21 mouse cellular contexts compared by ENCODE assay signal in the genomic region with DNA sequence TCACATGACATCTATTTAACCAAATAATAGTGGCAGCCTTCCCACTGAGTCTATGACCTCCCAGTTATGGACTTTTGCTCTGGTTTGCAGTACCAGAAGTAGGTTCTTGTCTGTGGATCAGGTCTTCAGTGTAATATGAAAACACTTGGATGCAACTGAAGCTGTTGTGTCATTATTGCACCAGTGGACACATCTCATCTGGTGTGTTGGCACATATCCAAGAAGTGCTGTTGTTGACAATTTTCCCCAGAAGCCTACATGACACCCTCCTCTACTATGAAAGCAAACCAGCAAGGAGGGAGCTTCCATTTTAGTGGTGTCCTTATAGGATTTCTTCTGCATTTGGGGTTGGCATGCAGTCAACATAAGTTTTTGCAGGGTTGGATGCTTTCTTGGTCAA.
DNase-seq lines count a peak whose midpoint lies in the region; ATAC-seq and TF ChIP-seq lines count a peak whose summit lies in the region.
"Had no signal": no experiment of that assay in that cellular context is flagged by ENCODE, and none has a peak within 500 bp of the region (broad histone marks: within the 10 kb centered on the region; RNA-seq: fewer than 3 reads in every experiment).

No protein-coding gene starts in this region.

- H3K27me3 ChIP-seq in heart, adult 2 months (ENCODE audit: control insufficient read depth, insufficient read depth, low read length): no peaks in the 10 kb centered on the region
- no peaks in the 10 kb centered on the region for H3K27me3 ChIP-seq in lung, embryonic 16.5 days (ENCODE audit: control insufficient read depth, insufficient read depth, low read depth, low read length)
- H3K27me3 ChIP-seq: hindbrain, embryonic 15.5 days; intestine, embryonic 15.5 days; stomach, embryonic 15.5 days had no signal

- peak; percentile 92 for ATAC-seq in lung, embryonic 16.5 days (ENCODE audit: low read depth)
- ATAC-seq: forebrain, embryonic 16.5 days; intestine, embryonic 15.5 days had no signal

- no peak overlapping the region for H3K9ac ChIP-seq in heart, adult 2 months (ENCODE audit: low read depth, low read length)
- no peak overlapping the region for H3K9ac ChIP-seq in lung, embryonic 16.5 days (ENCODE audit: low read length)
- H3K9ac ChIP-seq: hindbrain, embryonic 15.5 days; intestine, embryonic 15.5 days; stomach, embryonic 15.5 days had no signal

- no peak for TF ChIP-seq CTCF in heart, adult 2 months (IDR thresholded peaks at IDR 0.05)

- no peaks in the 10 kb centered on the region for H3K36me3 ChIP-seq in heart, adult 2 months (ENCODE audit: control insufficient read depth, insufficient read depth, low read length)
- no peaks in the 10 kb centered on the region for H3K36me3 ChIP-seq in lung, embryonic 16.5 days (ENCODE audit: control insufficient read depth, insufficient read depth, low read length)
- H3K36me3 ChIP-seq: hindbrain, embryonic 15.5 days; intestine, embryonic 15.5 days; stomach, embryonic 15.5 days had no signal

- no peak overlapping the region for H3K27ac ChIP-seq in heart, adult 2 months
- no peak overlapping the region for H3K27ac ChIP-seq in lung, embryonic 16.5 days (ENCODE audit: low read length)
- H3K27ac ChIP-seq: hindbrain, embryonic 15.5 days; intestine, embryonic 15.5 days; left cerebral cortex, adult 2 months; stomach, embryonic 15.5 days had no signal

- TF ChIP-seq POLR2A in heart, adult 2 months (IDR thresholded peaks at IDR 0.05; ENCODE audit: insufficient read depth, low read depth, low read length): no peak

- intact Hi-C loops in heart, adult 2 months (cut with DNase I): no loop called here
- intact Hi-C loops in heart, postnatal 25 days (cut with DNase I): no loop called here

- H3K79me2 ChIP-seq in heart, adult 2 months (replicated peaks; ENCODE audit: control insufficient read depth, insufficient read depth, low read length): no peaks in the 10 kb centered on the region

- H3K4me3 ChIP-seq in heart, adult 2 months: no peak overlapping the region
- H3K4me3 ChIP-seq in lung, embryonic 16.5 days (ENCODE audit: low read length): no peak overlapping the region
- H3K4me3 ChIP-seq: hindbrain, embryonic 15.5 days; intestine, embryonic 15.5 days; left cerebral cortex, adult 2 months; stomach, embryonic 15.5 days had no signal

- H3K4me1 ChIP-seq in heart, adult 2 months (ENCODE audit: control insufficient read depth, insufficient read depth, low read length): no peaks in the 10 kb centered on the region
- H3K4me1 ChIP-seq in lung, embryonic 16.5 days (replicated peaks; ENCODE audit: control insufficient read depth, insufficient read depth, low read length): no peaks in the 10 kb centered on the region
- H3K4me1 ChIP-seq: hindbrain, embryonic 15.5 days; intestine, embryonic 15.5 days; stomach, embryonic 15.5 days had no signal

- TF ChIP-seq EP300 in heart, adult 2 months (IDR thresholded peaks at IDR 0.05; ENCODE audit: insufficient read depth, low read depth, low read length): no peak

- H3K4me2 ChIP-seq in lung, embryonic 16.5 days (ENCODE audit: low read depth, low read length): no peak overlapping the region
- H3K4me2 ChIP-seq: hindbrain, embryonic 15.5 days; intestine, embryonic 15.5 days; liver, embryonic 11.5 days; stomach, embryonic 15.5 days had no signal

- peak; percentile 7 to 19 for DNase-seq in heart, adult 2 months
- DNase-seq in heart, postnatal 25 days (ENCODE audit: low spot score): no peak
- peak; percentile 6 for DNase-seq in ovary, postnatal 14 days (ENCODE audit: low spot score)
- DNase-seq in ovary, postnatal 36 days (ENCODE audit: low spot score): no peak
- DNase-seq in thymus, postnatal 10 days (ENCODE audit: low spot score in 2 of 2): no peak
- no peak for DNase-seq in cerebellum, adult 9-11 months
- DNase-seq: adrenal gland, adult 2 months; B cell, adult 2 months; cerebellum, postnatal 25 days; embryo, embryonic 11 days; gastrocnemius, postnatal 36 days; layer of hippocampus, adult 9-11 months; retina, postnatal 1 day; thymus, adult 2 months had no signal

- no peaks in the 10 kb centered on the region for H3K9me3 ChIP-seq in lung, embryonic 16.5 days (ENCODE audit: control insufficient read depth, low read length)
- H3K9me3 ChIP-seq: hindbrain, embryonic 15.5 days; intestine, embryonic 15.5 days; stomach, embryonic 15.5 days had no signal

Comparison
In these comparisons a context has a peak if more than half of its experiments do, and no peak if none do; other contexts are left out.
1. DNase-seq: peak in heart, adult 2 months (2 of 2) and ovary, postnatal 14 days (single experiment); none in heart, postnatal 25 days (single experiment), ovary, postnatal 36 days (single experiment), thymus, postnatal 10 days (0 of 2) and cerebellum, adult 9-11 months (single experiment).